Mouse (Mus musculus) forebrain, embryonic 16.5 days (tissue): ENCODE measurements around the gene Prkca. TPM values are rescaled to one million over a fixed set of nuclear protein-coding genes. Genes with fewer than 3 reads are reported as not detected.

Source experiments
- ATAC-seq: fragments of 200-750 bp; cut with Nextera tagmentation; 2 replicates; pipeline ENCODE4 v1.8.0; 2017; ENCODE audit warnings: mild to moderate bottlenecking, moderate library complexity
- H3K27ac ChIP-seq: fragments of 300-500 bp; sonication (generic); 2 replicates; pipeline ENCODE4 v1.5.1; 2014; ENCODE audit warnings: low read length, control low read depth
- H3K27me3 ChIP-seq: fragments of 300-500 bp; sonication (generic); replicated peaks from 2 replicates; pipeline ENCODE4 v1.6.1; 2014; ENCODE audit warnings: low read length; ENCODE audit not compliant: control insufficient read depth, insufficient read depth
- H3K36me3 ChIP-seq: fragments of 300-500 bp; sonication (generic); 2 replicates; pipeline ENCODE4 v1.6.1; 2014; ENCODE audit not compliant: control insufficient read depth, insufficient read depth
- H3K4me1 ChIP-seq: fragments of 300-500 bp; sonication (generic); replicated peaks from 2 replicates; pipeline ENCODE4 v1.6.1; 2014; ENCODE audit warnings: low read length; ENCODE audit not compliant: control insufficient read depth, insufficient read depth
- H3K4me2 ChIP-seq: fragments of 300-500 bp; sonication (generic); 2 replicates; pipeline ENCODE4 v1.6.1; 2014; ENCODE audit warnings: mild to moderate bottlenecking, low read length, control low read depth
- H3K4me3 ChIP-seq: fragments of 300-500 bp; sonication (generic); replicated peaks from 2 replicates; pipeline ENCODE4 v1.5.1; 2014; ENCODE audit warnings: mild to moderate bottlenecking, low read length, control low read depth
- H3K9ac ChIP-seq: fragments of 300-500 bp; sonication (generic); replicated peaks from 2 replicates; pipeline ENCODE4 v1.6.1; 2014; ENCODE audit warnings: low read depth, low read length, control low read depth
- H3K9me3 ChIP-seq: fragments of 300-500 bp; sonication (generic); 2 replicates; pipeline ENCODE4 v1.6.1; 2016; ENCODE audit warnings: low read length; ENCODE audit not compliant: control insufficient read depth
- WGBS: fragments of 180-500 bp; shearing (Covaris S2); extraction: QIAGEN DNeasy Blood & Tissue Kit; methylation state at CpG from one replicate; pipeline ENCODE4 v1.1.7; 2014; 5-methylcytosine and 5-hydroxymethylcytosine counted together
- polyA plus RNA-seq: library from polyadenylated mRNA; unstranded; fragments of >200 nt; fragmentation: Nextera tagmentation; extraction: Ambion mirVana; gene quantifications from 2 replicates; pipeline ENCODE4 v1.2.1, GENCODE M21; 2015

Gene Prkca
- polyA plus RNA-seq, 1 experiment from 2014 or later: 7.5 TPM

- H3K27me3 ChIP-seq: no peaks in the 10 kb centered on the region
- WGBS: 92% methylated on average over 8 of the region's 8 CpGs
- no peak overlapping the region for H3K4me3 ChIP-seq
- no peak overlapping the region for H3K9ac ChIP-seq
- H3K36me3 ChIP-seq: no peaks in the 10 kb centered on the region
- no peak overlapping the region for H3K4me2 ChIP-seq
- H3K9me3 ChIP-seq: no peaks in the 10 kb centered on the region
- ATAC-seq: no peak
- H3K27ac ChIP-seq: no peak overlapping the region
- no peaks in the 10 kb centered on the region for H3K4me1 ChIP-seq
These were observed 17.8 kb downstream of the Prkca start for GRCm38 (mm10) chr11:108325943-108326342.

GRCm38 (mm10) chr11:108322156-108322555 is 21.6 kb downstream of the Prkca start:
- WGBS: 92% methylated on average over 2 of the region's 2 CpGs
- no peak for ATAC-seq
- Histone ChIP-seq H3K36me3 (no peaks in the 10 kb centered on the region), H3K27ac (no peak overlapping the region), H3K4me2 (no peak overlapping the region), H3K9ac (no peak overlapping the region), H3K4me3 (no peak overlapping the region), H3K27me3 (no peaks in the 10 kb centered on the region), H3K4me1 (0 out of 2 replicates have a peak, but pooled peaks cover 3% of the 10 kb centered on the region), H3K9me3 (no peaks in the 10 kb centered on the region)

GRCm38 (mm10) chr11:108320561-108320960 is 23.2 kb downstream of the Prkca start:
- H3K4me3 ChIP-seq: no peak overlapping the region
- H3K9me3 ChIP-seq: no peaks in the 10 kb centered on the region
- H3K27me3 ChIP-seq: no peaks in the 10 kb centered on the region
- no peaks in the 10 kb centered on the region for H3K36me3 ChIP-seq
- H3K4me1 ChIP-seq: 0 out of 2 replicates have a peak, but pooled peaks cover 3% of the 10 kb centered on the region
- no peak for ATAC-seq
- no peak overlapping the region for H3K27ac ChIP-seq
- H3K9ac ChIP-seq: no peak overlapping the region
- H3K4me2 ChIP-seq: no peak overlapping the region
- WGBS: 91% methylated on average over 7 of the region's 7 CpGs

GRCm38 (mm10) chr11:108319162-108319561 is 24.6 kb downstream of the Prkca start:
- 86% methylated on average over 11 of the region's 11 CpGs for WGBS
- Histone ChIP-seq H3K9me3 (no peaks in the 10 kb centered on the region), H3K4me2 (no peak overlapping the region), H3K27me3 (no peaks in the 10 kb centered on the region), H3K4me3 (no peak overlapping the region), H3K27ac (no peak overlapping the region), H3K36me3 (no peaks in the 10 kb centered on the region), H3K9ac (no peak overlapping the region), H3K4me1 (peaks cover 8% of the 10 kb centered on the region; the same call in 1 of the 2 replicates)
- ATAC-seq: no peak

- ATAC-seq: no peak
- WGBS: 75% methylated on average over 6 of the region's 6 CpGs
- no peaks in the 10 kb centered on the region for H3K9me3 ChIP-seq
- H3K9ac ChIP-seq: no peak overlapping the region
- no peak overlapping the region for H3K4me3 ChIP-seq
- H3K4me2 ChIP-seq: no peak overlapping the region
- no peaks in the 10 kb centered on the region for H3K36me3 ChIP-seq
- H3K27me3 ChIP-seq: no peaks in the 10 kb centered on the region
- peaks cover 8% of the 10 kb centered on the region; the same call in 1 of the 2 replicates for H3K4me1 ChIP-seq
- H3K27ac ChIP-seq: no peak overlapping the region
These were observed 25.9 kb downstream of the Prkca start for GRCm38 (mm10) chr11:108317878-108318277.

GRCm38 (mm10) chr11:108315736-108316135 is 28.0 kb downstream of the Prkca start:
- ATAC-seq: no peak
- Histone ChIP-seq H3K4me3 (no peak overlapping the region), H3K27me3 (no peaks in the 10 kb centered on the region), H3K36me3 (no peaks in the 10 kb centered on the region), H3K9me3 (no peaks in the 10 kb centered on the region), H3K27ac (no peak overlapping the region), H3K4me2 (no peak overlapping the region), H3K9ac (no peak overlapping the region), H3K4me1 (peaks cover 8% of the 10 kb centered on the region; the same call in 1 of the 2 replicates)
- WGBS: 85% methylated on average over 7 of the region's 7 CpGs

- no peak overlapping the region for H3K4me3 ChIP-seq
- 78% methylated on average over 5 of the region's 5 CpGs for WGBS
- ATAC-seq: no peak
- H3K4me1 ChIP-seq: peaks cover 5% of the 10 kb centered on the region; the same call in 1 of the 2 replicates
- no peak overlapping the region for H3K27ac ChIP-seq
- H3K36me3 ChIP-seq: no peaks in the 10 kb centered on the region
- H3K9me3 ChIP-seq: no peaks in the 10 kb centered on the region
- no peaks in the 10 kb centered on the region for H3K27me3 ChIP-seq
- H3K4me2 ChIP-seq: no peak overlapping the region
- H3K9ac ChIP-seq: no peak overlapping the region
These were observed 31.2 kb downstream of the Prkca start for GRCm38 (mm10) chr11:108312516-108312915.

- no peak overlapping the region for H3K9ac ChIP-seq
- H3K27me3 ChIP-seq: no peaks in the 10 kb centered on the region
- ATAC-seq: no peak
- no peak overlapping the region for H3K4me2 ChIP-seq
- H3K9me3 ChIP-seq: no peaks in the 10 kb centered on the region
- no peak overlapping the region for H3K27ac ChIP-seq
- H3K36me3 ChIP-seq: no peaks in the 10 kb centered on the region
- peaks cover 5% of the 10 kb centered on the region; the same call in 1 of the 2 replicates for H3K4me1 ChIP-seq
- 89% methylated on average over 2 of the region's 2 CpGs for WGBS
- H3K4me3 ChIP-seq: no peak overlapping the region
These were observed 31.8 kb downstream of the Prkca start for GRCm38 (mm10) chr11:108311912-108312311.

- WGBS: 84% methylated on average over 5 of the region's 5 CpGs
- no peak overlapping the region for H3K27ac ChIP-seq
- no peak for ATAC-seq
- no peaks in the 10 kb centered on the region for H3K9me3 ChIP-seq
- H3K27me3 ChIP-seq: no peaks in the 10 kb centered on the region
- peaks cover 5% of the 10 kb centered on the region; the same call in 1 of the 2 replicates for H3K4me1 ChIP-seq
- no peak overlapping the region for H3K4me2 ChIP-seq
- H3K36me3 ChIP-seq: no peaks in the 10 kb centered on the region
- H3K9ac ChIP-seq: no peak overlapping the region
- no peak overlapping the region for H3K4me3 ChIP-seq
These were observed 33.9 kb downstream of the Prkca start for GRCm38 (mm10) chr11:108309791-108310190.

GRCm38 (mm10) chr11:108308253-108308652 is 35.5 kb downstream of the Prkca start:
- H3K9ac ChIP-seq: no peak overlapping the region
- no peaks in the 10 kb centered on the region for H3K36me3 ChIP-seq
- no peaks in the 10 kb centered on the region for H3K27me3 ChIP-seq
- H3K4me3 ChIP-seq: no peak overlapping the region
- 95% methylated on average over 5 of the region's 5 CpGs for WGBS
- no peak for ATAC-seq
- no peak overlapping the region for H3K4me2 ChIP-seq
- H3K27ac ChIP-seq: no peak overlapping the region
- no peaks in the 10 kb centered on the region for H3K4me1 ChIP-seq
- no peaks in the 10 kb centered on the region for H3K9me3 ChIP-seq
